Mouse (Mus musculus) heart, postnatal 0 days (tissue): ENCODE measurements around the gene E330009J07Rik.

ENCODE experiments used
- CTCF ChIP-seq: IDR thresholded peaks from 2 replicates; pipeline ENCODE4 v1.5.1; 2016; ENCODE audit warnings: antibody characterized with exemption, control low read depth, low read depth
- EP300 ChIP-seq: IDR thresholded peaks from 2 replicates; pipeline ENCODE4 v1.6.1; 2016; ENCODE audit warnings: antibody characterized with exemption, low read depth

GRCm38 (mm10) chr6:40429521-40429931, 6.4 kb downstream of the E330009J07Rik start:
- TF ChIP-seq CTCF = no peak
- no peak for TF ChIP-seq EP300
